Mouse (Mus musculus) midbrain, embryonic 11.5 days (tissue): ENCODE measurements at regions not wholly inside any gene's neighbourhood (a gene's known extent, or its start where the extent isn't known, plus 50 kb on each side); places are given as distances from the start of the nearest gene placed in this dataset.

Experiments
- ATAC-seq: fragments of 200-750 bp; cut with Nextera tagmentation; 2 replicates; pipeline ENCODE4 v1.8.0; 2017; ENCODE audit warnings: moderate TSS enrichment, moderate library complexity; ENCODE audit not compliant: low FRiP score
- DNase-seq: peaks from one replicate; pipeline ENCODE4 v3.0.0; 2015; ENCODE audit warnings: low spot score; ENCODE audit errors: missing footprints
- H3K27ac ChIP-seq: fragments of 300-500 bp; sonication (generic); 2 replicates; pipeline ENCODE4 v1.5.1; 2014; ENCODE audit warnings: low read depth, low read length
- H3K27me3 ChIP-seq: fragments of 300-500 bp; sonication (generic); 2 replicates; pipeline ENCODE4 v1.6.1; 2014; ENCODE audit warnings: mild to moderate bottlenecking, low read length, moderate library complexity, mixed read lengths; ENCODE audit not compliant: control insufficient read depth, insufficient read depth
- H3K36me3 ChIP-seq: fragments of 300-500 bp; sonication (generic); 2 replicates; pipeline ENCODE4 v1.6.1; 2014; ENCODE audit warnings: mild to moderate bottlenecking, low read length, moderate library complexity, mixed read lengths; ENCODE audit not compliant: control insufficient read depth, insufficient read depth
- H3K4me1 ChIP-seq: fragments of 300-500 bp; sonication (generic); 2 replicates; pipeline ENCODE4 v1.6.1; 2014; ENCODE audit warnings: low read length; ENCODE audit not compliant: control insufficient read depth, insufficient read depth
- H3K4me2 ChIP-seq: fragments of 300-500 bp; sonication (generic); 2 replicates; pipeline ENCODE4 v1.6.1; 2014; ENCODE audit warnings: mild to moderate bottlenecking, moderate library complexity
- H3K4me3 ChIP-seq: fragments of 300-500 bp; sonication (generic); 2 replicates; pipeline ENCODE4 v1.5.1; 2014; ENCODE audit warnings: low read depth, low read length
- H3K9ac ChIP-seq: fragments of 300-500 bp; sonication (generic); 2 replicates; pipeline ENCODE4 v1.6.1; 2014; ENCODE audit warnings: low read length
- H3K9me3 ChIP-seq: fragments of 300-500 bp; sonication (generic); 2 replicates; pipeline ENCODE4 v1.6.1; 2016; ENCODE audit warnings: low read length; ENCODE audit not compliant: control insufficient read depth
- WGBS: fragments of 180-500 bp; shearing (Covaris S2); extraction: QIAGEN DNeasy Blood & Tissue Kit; methylation state at CpG from one replicate; pipeline ENCODE4 v1.1.7; 2014; 5-methylcytosine and 5-hydroxymethylcytosine counted together

DNA sequence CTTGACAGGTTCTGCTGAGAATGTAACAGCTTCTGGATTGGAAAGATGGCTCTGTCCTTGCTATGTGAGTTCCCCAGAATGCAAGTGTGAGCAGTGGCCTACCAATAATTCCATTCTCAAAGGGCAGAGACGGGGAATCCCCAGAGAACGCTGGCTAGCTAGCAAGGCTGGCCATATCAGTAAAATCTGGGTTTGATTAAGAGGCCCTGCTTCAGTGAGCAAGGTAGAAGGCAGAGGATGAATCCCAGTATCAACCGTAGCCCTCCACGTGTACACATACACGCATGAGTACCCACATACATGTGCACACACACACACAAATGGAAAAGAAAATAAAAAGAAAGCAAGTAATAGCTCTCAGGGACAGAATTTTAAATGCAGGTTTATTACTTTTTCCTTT, 55.3 kb downstream of the Tril start:
- no peak for DNase-seq
- Histone ChIP-seq H3K4me2 (no peak overlapping the region), H3K9me3 (no peaks in the 10 kb centered on the region), H3K4me3 (no peak overlapping the region), H3K27me3 (no peaks in the 10 kb centered on the region), H3K27ac (no peak overlapping the region), H3K9ac (no peak overlapping the region), H3K36me3 (no peaks in the 10 kb centered on the region), H3K4me1 (peaks cover 8% of the 10 kb centered on the region)
- no peak for ATAC-seq
- WGBS: 80% methylated on average over 5 of the region's 5 CpGs

DNA sequence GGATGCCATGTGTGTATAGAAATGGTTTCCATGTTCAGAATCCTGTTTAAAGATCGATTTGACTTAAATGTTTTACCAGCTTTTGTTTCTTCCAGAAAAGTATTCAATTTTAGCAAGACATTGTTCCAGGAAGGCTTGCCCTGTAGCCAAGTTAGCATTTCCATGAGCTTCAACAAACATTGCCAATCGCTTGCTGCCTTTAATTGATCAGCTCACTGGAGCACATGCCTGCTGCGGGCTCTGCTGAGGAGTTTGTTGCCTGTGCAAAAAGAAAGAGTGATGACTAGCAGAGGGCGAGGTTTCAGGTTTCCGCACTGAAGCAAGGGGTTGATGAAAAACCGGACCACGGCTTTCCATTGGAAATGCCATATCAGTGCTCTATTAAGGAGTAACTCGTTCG, 58.0 kb downstream of the Tril start:
- Histone ChIP-seq H3K9me3 (no peaks in the 10 kb centered on the region), H3K27ac (no peak overlapping the region), H3K9ac (no peak overlapping the region), H3K36me3 (no peaks in the 10 kb centered on the region), H3K4me2 (no peak overlapping the region), H3K4me1 (peaks cover 8% of the 10 kb centered on the region), H3K4me3 (no peak overlapping the region), H3K27me3 (no peaks in the 10 kb centered on the region)
- no peak for DNase-seq
- ATAC-seq: no peak
- 84% methylated on average over 9 of the region's 9 CpGs for WGBS

DNA sequence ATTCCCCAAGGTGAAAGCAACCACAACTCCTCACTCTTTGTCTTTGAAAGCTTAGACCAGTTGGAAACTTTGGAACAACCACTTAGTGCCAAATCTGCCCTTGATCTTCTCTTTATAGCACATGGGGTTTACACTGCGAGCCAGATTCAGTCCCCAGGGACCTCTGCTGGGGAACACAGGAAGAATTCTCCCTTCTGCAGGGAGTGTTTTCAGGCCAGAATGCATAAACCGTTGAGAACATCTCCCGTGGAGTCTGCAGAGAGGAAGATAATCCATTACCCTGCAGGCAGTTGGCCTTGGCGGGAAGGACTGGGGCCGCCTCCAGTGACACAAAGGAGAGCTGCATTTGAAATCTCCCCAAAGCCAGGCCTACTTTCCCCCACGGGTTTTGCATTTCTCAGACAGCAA, 60.0 kb downstream of the Tril start:
- H3K27ac ChIP-seq: peak overlapping the region; percentile 45; the same call in 1 of the 2 replicates
- no peak overlapping the region for H3K4me2 ChIP-seq
- H3K9ac ChIP-seq: 0 out of 2 replicates have a peak overlapping the region, but pooled peaks have one; percentile 31
- H3K27me3 ChIP-seq: no peaks in the 10 kb centered on the region
- peak; percentile 89 for DNase-seq
- peaks cover 2% of the 10 kb centered on the region; the same call in 1 of the 2 replicates for H3K9me3 ChIP-seq
- H3K36me3 ChIP-seq: no peaks in the 10 kb centered on the region
- no peak overlapping the region for H3K4me3 ChIP-seq
- peaks cover 8% of the 10 kb centered on the region for H3K4me1 ChIP-seq
- WGBS: 4% methylated on average over 6 of the region's 6 CpGs
- ATAC-seq: 0 out of 2 replicates have a peak, but pooled peaks have one; percentile 33

DNA sequence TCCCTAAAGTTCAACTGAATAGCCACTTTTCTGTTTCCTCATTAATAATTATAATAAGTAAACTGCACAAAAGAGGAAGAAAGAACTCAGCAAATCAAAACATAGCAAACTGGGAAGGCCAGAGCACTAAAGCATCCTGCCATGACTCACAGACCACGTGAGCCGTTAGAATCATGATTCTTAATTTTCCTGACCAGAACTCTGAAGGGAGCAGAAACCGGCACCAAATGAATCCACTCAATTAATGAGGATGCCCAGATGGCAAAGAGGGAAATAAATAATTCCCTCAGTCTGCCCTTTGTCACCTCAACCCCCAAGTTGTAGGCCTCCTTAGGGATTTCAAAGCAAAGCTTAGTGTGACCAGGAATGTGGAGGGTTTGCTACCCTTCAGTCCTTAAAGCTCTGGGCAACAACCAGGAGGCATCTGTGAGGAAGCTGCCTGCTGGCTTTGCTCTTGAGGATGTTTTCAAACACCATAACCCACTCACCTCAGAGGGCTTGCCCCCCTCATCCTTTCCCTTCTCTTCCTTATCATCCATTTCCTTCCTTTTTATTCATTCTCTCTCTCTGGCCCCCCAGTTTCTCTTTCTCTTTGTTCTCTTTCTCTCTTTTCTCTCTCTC, 60.8 kb downstream of the Tril start:
- H3K36me3 ChIP-seq: no peaks in the 10 kb centered on the region
- H3K9me3 ChIP-seq: peaks cover 2% of the 10 kb centered on the region; the same call in 1 of the 2 replicates
- no peak overlapping the region for H3K27ac ChIP-seq
- no peak overlapping the region for H3K9ac ChIP-seq
- 65% methylated on average over 3 of the region's 3 CpGs for WGBS
- H3K4me2 ChIP-seq: no peak overlapping the region
- H3K4me3 ChIP-seq: no peak overlapping the region
- DNase-seq: peak; percentile 86
- no peaks in the 10 kb centered on the region for H3K27me3 ChIP-seq
- H3K4me1 ChIP-seq: peaks cover 8% of the 10 kb centered on the region
- no peak for ATAC-seq

DNA sequence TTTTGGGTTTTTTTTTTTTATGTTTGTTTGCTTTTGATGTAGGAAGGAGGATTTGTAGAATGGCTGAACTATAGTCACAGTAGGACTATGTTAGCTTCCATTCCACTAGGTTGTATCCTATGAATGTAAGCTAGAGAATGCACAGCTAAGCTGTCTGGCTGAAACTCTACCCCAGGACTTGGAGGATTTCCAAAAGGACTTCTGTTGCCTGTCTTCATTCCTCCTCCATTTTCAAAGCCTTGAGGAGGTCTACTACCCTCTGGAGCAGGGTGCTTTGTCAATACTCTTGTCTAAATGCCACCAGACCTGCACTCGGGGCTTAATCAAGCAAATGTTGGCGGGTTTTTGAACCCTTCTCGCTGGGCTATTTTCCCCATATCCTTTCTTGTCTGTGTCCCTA, 66.3 kb downstream of the Tril start:
- ATAC-seq (no peak), DNase-seq (peak; percentile 17)
- H3K4me3 ChIP-seq: no peak overlapping the region
- H3K9me3 ChIP-seq: peaks cover 2% of the 10 kb centered on the region; the same call in 1 of the 2 replicates
- H3K27ac ChIP-seq: no peak overlapping the region
- no peak overlapping the region for H3K4me2 ChIP-seq
- 84% methylated on average over 3 of the region's 3 CpGs for WGBS
- no peaks in the 10 kb centered on the region for H3K4me1 ChIP-seq
- H3K36me3 ChIP-seq: no peaks in the 10 kb centered on the region
- H3K27me3 ChIP-seq: no peaks in the 10 kb centered on the region
- H3K9ac ChIP-seq: no peak overlapping the region

DNA sequence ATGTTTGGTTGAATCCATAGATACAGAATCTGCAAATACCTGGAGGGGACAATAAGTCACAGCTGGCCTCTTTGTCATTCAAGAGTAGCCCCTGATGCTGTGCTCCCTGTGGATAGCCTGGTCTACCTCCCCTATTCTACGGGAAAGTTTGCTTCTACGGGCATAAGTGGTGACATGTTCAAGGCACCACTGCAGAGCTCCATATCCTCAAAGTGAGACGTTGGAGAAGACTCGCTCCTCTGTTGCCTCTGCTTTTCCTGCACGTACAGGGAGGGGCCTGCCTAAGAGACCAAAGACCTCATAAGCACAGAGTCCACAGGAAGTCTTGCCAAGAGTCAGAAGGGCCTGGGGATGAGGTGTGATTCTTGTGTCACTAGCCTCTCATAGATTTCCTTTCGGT, 70.1 kb downstream of the Tril start:
- 92% methylated on average over 6 of the region's 6 CpGs for WGBS
- ATAC-seq: no peak
- peak; percentile 71 for DNase-seq
- Histone ChIP-seq H3K4me3 (no peak overlapping the region), H3K4me1 (no peaks in the 10 kb centered on the region), H3K27ac (no peak overlapping the region), H3K9ac (no peak overlapping the region), H3K36me3 (no peaks in the 10 kb centered on the region), H3K9me3 (no peaks in the 10 kb centered on the region), H3K4me2 (no peak overlapping the region), H3K27me3 (no peaks in the 10 kb centered on the region)
